Mouse (Mus musculus) intestine, postnatal 0 days (tissue): ENCODE results near the gene Ntrk2. TPM values are rescaled to one million over a fixed set of nuclear protein-coding genes. Genes with fewer than 3 reads are reported as not detected.

Experiments used
- ATAC-seq: fragments of 200-750 bp; cut with Nextera tagmentation; 2 replicates; pipeline ENCODE4 v1.8.0; 2017; ENCODE audit warnings: mild to moderate bottlenecking, moderate TSS enrichment, moderate library complexity
- H3K27ac ChIP-seq: fragments of 300-500 bp; sonication (generic); 2 replicates; pipeline ENCODE4 v1.5.1; 2014; ENCODE audit warnings: mild to moderate bottlenecking, low read depth, low read length, moderate library complexity
- H3K27me3 ChIP-seq: fragments of 300-500 bp; sonication (generic); replicated peaks from 2 replicates; pipeline ENCODE4 v1.6.1; 2014; ENCODE audit warnings: low read length, mixed read lengths; ENCODE audit not compliant: control insufficient read depth, insufficient read depth
- H3K36me3 ChIP-seq: fragments of 300-500 bp; sonication (generic); 2 replicates; pipeline ENCODE4 v1.6.1; 2014; ENCODE audit warnings: mild to moderate bottlenecking, moderate library complexity; ENCODE audit not compliant: control insufficient read depth, insufficient read depth
- H3K4me1 ChIP-seq: fragments of 300-500 bp; sonication (generic); replicated peaks from 2 replicates; pipeline ENCODE4 v1.6.1; 2014; ENCODE audit warnings: antibody characterized with exemption, low read length, mixed read lengths; ENCODE audit not compliant: control insufficient read depth, insufficient read depth
- H3K4me2 ChIP-seq: fragments of 300-500 bp; sonication (generic); replicated peaks from 2 replicates; pipeline ENCODE4 v1.6.1; 2014; ENCODE audit warnings: low read depth, mild to moderate bottlenecking, moderate library complexity
- H3K4me3 ChIP-seq: fragments of 300-500 bp; sonication (generic); 2 replicates; pipeline ENCODE4 v1.5.1; 2014; ENCODE audit warnings: low read depth, low read length
- H3K9ac ChIP-seq: fragments of 300-500 bp; sonication (generic); 2 replicates; pipeline ENCODE4 v1.6.1; 2014; ENCODE audit warnings: mild to moderate bottlenecking, low read depth, low read length
- H3K9me3 ChIP-seq: fragments of 300-500 bp; sonication (generic); 2 replicates; pipeline ENCODE4 v1.6.1; 2016; ENCODE audit warnings: mixed run types; ENCODE audit not compliant: control insufficient read depth
- CTCF ChIP-seq: sonication (generic); IDR thresholded peaks from 2 replicates; pipeline ENCODE4 v1.5.1; 2016; ENCODE audit warnings: low read depth, mild to moderate bottlenecking, control low read depth, antibody characterized with exemption, moderate library complexity
- WGBS: fragments of 180-500 bp; shearing (Covaris S2); extraction: QIAGEN DNeasy Blood & Tissue Kit; methylation state at CpG from one replicate; pipeline ENCODE4 v1.1.7; 2014; 5-methylcytosine and 5-hydroxymethylcytosine counted together
- polyA plus RNA-seq: library from polyadenylated mRNA; unstranded; fragments of >200 nt; fragmentation: Nextera tagmentation; extraction: Ambion mirVana; gene quantifications from 2 replicates; pipeline ENCODE4 v1.2.1, GENCODE M21; 2015

The Ntrk2 gene
- polyA plus RNA-seq, 1 experiment from 2014 or later: 1.6 TPM

GRCm38 (mm10) chr13:58937884-58938283 is 131.5 kb downstream of the Ntrk2 start:
- Histone ChIP-seq H3K9ac (no peak overlapping the region), H3K4me3 (no peak overlapping the region), H3K4me2 (no peak overlapping the region), H3K27me3 (no peaks in the 10 kb centered on the region), H3K36me3 (no peaks in the 10 kb centered on the region), H3K27ac (no peak overlapping the region), H3K4me1 (no peaks in the 10 kb centered on the region), H3K9me3 (no peaks in the 10 kb centered on the region)
- WGBS: 95% methylated on average over 12 of the region's 12 CpGs
- no peak for ATAC-seq
- no peak for TF ChIP-seq CTCF

- Histone ChIP-seq H3K4me1 (no peaks in the 10 kb centered on the region), H3K4me3 (no peak overlapping the region), H3K36me3 (no peaks in the 10 kb centered on the region), H3K27me3 (no peaks in the 10 kb centered on the region), H3K27ac (no peak overlapping the region), H3K9ac (no peak overlapping the region), H3K9me3 (no peaks in the 10 kb centered on the region), H3K4me2 (no peak overlapping the region)
- WGBS: 39% methylated on average over 4 of the region's 4 CpGs
- peak; percentile 14; the same call in 1 of the 2 replicates for TF ChIP-seq CTCF
- no peak for ATAC-seq
These were observed 132.1 kb downstream of the Ntrk2 start for GRCm38 (mm10) chr13:58938464-58938863.

GRCm38 (mm10) chr13:58940208-58940607 is 133.8 kb downstream of the Ntrk2 start:
- Histone ChIP-seq H3K9me3 (no peaks in the 10 kb centered on the region), H3K27ac (no peak overlapping the region), H3K27me3 (no peaks in the 10 kb centered on the region), H3K4me1 (no peaks in the 10 kb centered on the region), H3K36me3 (no peaks in the 10 kb centered on the region), H3K4me2 (no peak overlapping the region), H3K4me3 (no peak overlapping the region), H3K9ac (no peak overlapping the region)
- 78% methylated on average over 6 of the region's 6 CpGs for WGBS
- ATAC-seq: no peak
- no peak for TF ChIP-seq CTCF

GRCm38 (mm10) chr13:58940798-58941197 is 134.4 kb downstream of the Ntrk2 start:
- WGBS: 52% methylated on average over 7 of the region's 7 CpGs
- Histone ChIP-seq H3K27ac (no peak overlapping the region), H3K9ac (no peak overlapping the region), H3K9me3 (no peaks in the 10 kb centered on the region), H3K4me2 (no peak overlapping the region), H3K4me1 (no peaks in the 10 kb centered on the region), H3K27me3 (no peaks in the 10 kb centered on the region), H3K36me3 (no peaks in the 10 kb centered on the region), H3K4me3 (no peak overlapping the region)
- no peak for ATAC-seq
- no peak for TF ChIP-seq CTCF

- WGBS: 76% methylated on average over 6 of the region's 6 CpGs
- Histone ChIP-seq H3K9me3 (no peaks in the 10 kb centered on the region), H3K4me1 (no peaks in the 10 kb centered on the region), H3K27ac (no peak overlapping the region), H3K9ac (no peak overlapping the region), H3K4me2 (no peak overlapping the region), H3K4me3 (no peak overlapping the region), H3K36me3 (no peaks in the 10 kb centered on the region), H3K27me3 (no peaks in the 10 kb centered on the region)
- TF ChIP-seq CTCF: no peak
- ATAC-seq: no peak
These were observed 139.4 kb downstream of the Ntrk2 start for GRCm38 (mm10) chr13:58945781-58946180.

- no peak for ATAC-seq
- 86% methylated on average over 6 of the region's 6 CpGs for WGBS
- TF ChIP-seq CTCF: no peak
These were observed 140.2 kb downstream of the Ntrk2 start for GRCm38 (mm10) chr13:58946589-58946988.

GRCm38 (mm10) chr13:58947056-58947455 is 140.7 kb downstream of the Ntrk2 start:
- no peak for ATAC-seq
- no peak overlapping the region for H3K4me3 ChIP-seq
- H3K27ac ChIP-seq: no peak overlapping the region
- H3K4me2 ChIP-seq: no peak overlapping the region
- no peaks in the 10 kb centered on the region for H3K36me3 ChIP-seq
- TF ChIP-seq CTCF: no peak
- WGBS: 61% methylated on average over 9 of the region's 9 CpGs
- no peaks in the 10 kb centered on the region for H3K27me3 ChIP-seq
- H3K4me1 ChIP-seq: no peaks in the 10 kb centered on the region
- H3K9me3 ChIP-seq: no peaks in the 10 kb centered on the region
- H3K9ac ChIP-seq: no peak overlapping the region

More at GRCm38 (mm10) chr13:58946589-58946988, 140.2 kb downstream of the Ntrk2 start:
- Histone ChIP-seq H3K4me1 (no peaks in the 10 kb centered on the region), H3K27me3 (no peaks in the 10 kb centered on the region), H3K4me3 (no peak overlapping the region), H3K36me3 (no peaks in the 10 kb centered on the region), H3K9me3 (no peaks in the 10 kb centered on the region), H3K27ac (no peak overlapping the region), H3K9ac (no peak overlapping the region), H3K4me2 (no peak overlapping the region)
